Comparison of ENCODE assay signal across 11 mouse cellular contexts in genomic region chr2:129166466-129167463, GRCm38 (mm10). TPM values are rescaled to one million over a fixed set of nuclear protein-coding genes. Genes with fewer than 3 reads are reported as not detected.
A peak's percentile ranks its signal among the peaks of the same experiment; 100 is the strongest.
DNase-seq lines count a peak whose midpoint lies in the region; ATAC-seq and TF ChIP-seq lines count a peak whose summit lies in the region.
"Had no signal": no experiment of that assay in that cellular context is flagged by ENCODE, and none has a peak within 500 bp of the region (broad histone marks: within the 10 kb centered on the region; RNA-seq: fewer than 3 reads in every experiment).

No protein-coding gene starts in this region.

- H3K36me3 ChIP-seq in lung, embryonic 15.5 days, result no peaks in the 10 kb centered on the region
- H3K36me3 ChIP-seq in myocyte (ENCODE audit: control insufficient read depth, insufficient read depth), result no peaks in the 10 kb centered on the region

- no peak overlapping the region for H3K9ac ChIP-seq in lung, embryonic 15.5 days

- no peaks in the 10 kb centered on the region for H3K9me3 ChIP-seq in lung, embryonic 15.5 days

- H3K4me3 ChIP-seq in lung, embryonic 15.5 days, result no peak overlapping the region
- no peak overlapping the region for H3K4me3 ChIP-seq in myocyte

- H3K4me2 ChIP-seq in lung, embryonic 15.5 days, result no peak overlapping the region
- peak overlapping the region; percentile 4 for H3K4me2 ChIP-seq in myocyte (ENCODE audit: low read depth)

- 0 out of 2 replicates have a peak, but pooled peaks cover 6% of the 10 kb centered on the region for H3K4me1 ChIP-seq in lung, embryonic 15.5 days

- H3K79me2 ChIP-seq in myocyte (ENCODE audit: control insufficient read depth, insufficient read depth), result no peaks in the 10 kb centered on the region

- H3K27ac ChIP-seq in lung, embryonic 15.5 days, result peak overlapping the region; percentile 59
- H3K27ac ChIP-seq: macrophage had no signal

- 65% methylated on average over 10 of the region's 10 CpGs for WGBS in lung, embryonic 15.5 days

- no peaks in the 10 kb centered on the region for H3K27me3 ChIP-seq in lung, embryonic 15.5 days
- no peaks in the 10 kb centered on the region for H3K27me3 ChIP-seq in myocyte (ENCODE audit: control insufficient read depth, insufficient read depth, insufficient read length)

- ATAC-seq in lung, embryonic 15.5 days (ENCODE audit: borderline replicate concordance, extremely low read depth, low FRiP score, low TSS enrichment), result peak; percentile 67
- ATAC-seq: inflammation-experienced regulatory T-cells, adult 6 months had no signal

- DNase-seq in lung, postnatal 25 days (ENCODE audit: low spot score), result no peak
- DNase-seq in ES-CJ7 (ENCODE audit: low read depth, low spot score), result peak; percentile 71
- DNase-seq in ZHBTc4 (ENCODE audit: low read depth, low spot score), result peak; percentile 73
- no peak for DNase-seq in retina, postnatal 1 day
- DNase-seq in gastrocnemius, adult 8-10 months (ENCODE audit: low spot score in 2 of 2), result no peak
- DNase-seq: cerebellum, adult 9-10 months; thymus, postnatal 4 days had no signal

- TF ChIP-seq POLR2A in myocyte (IDR thresholded peaks at IDR 0.05; ENCODE audit: insufficient read length, low read depth), result no peak

- no peak overlapping the region for H3ac ChIP-seq in myocyte (ENCODE audit: control insufficient read depth, insufficient read length)

TF ChIP-seq in myocyte, 11 proteins besides CTCF, POLR2A, EP300 and RAD21:
- TF ChIP-seq MYOG (IDR thresholded peaks at IDR 0.05; ENCODE audit: control insufficient read depth in 1 of 3, insufficient read depth in 1 of 3, insufficient read length in 2 of 3, low read depth in 2 of 3) (no peak), MAX (IDR thresholded peaks at IDR 0.05; ENCODE audit: low read depth) (no peak), TCF3 (IDR thresholded peaks at IDR 0.05; ENCODE audit: insufficient read length, low read depth) (no peak), SRF (IDR thresholded peaks at IDR 0.05; ENCODE audit: control insufficient read depth, insufficient read length, low read depth) (no peak), POLR2AphosphoS2 (IDR thresholded peaks at IDR 0.05; ENCODE audit: insufficient read length, low read depth) (no peak), MYOD1 (IDR thresholded peaks at IDR 0.05; ENCODE audit: control insufficient read depth in 1 of 3, insufficient read length in 2 of 3, low read depth in 2 of 3) (no peak), TCF12 (IDR thresholded peaks at IDR 0.05; ENCODE audit: insufficient read depth, poor library complexity, severe bottlenecking) (no peak), USF1 (IDR thresholded peaks at IDR 0.05; ENCODE audit: low read depth) (no peak), REST (IDR thresholded peaks at IDR 0.05; ENCODE audit: insufficient read depth, insufficient read length) (no peak), CEBPB (IDR thresholded peaks at IDR 0.05; ENCODE audit: insufficient read depth, poor library complexity, severe bottlenecking) (no peak), E2F4 (IDR thresholded peaks at IDR 0.05; ENCODE audit: insufficient read depth) (no peak)

RNA-seq across cellular contexts. Expression of gene Slc20a1, which starts 31.8 kb away (rescaled TPM):
- 24.5 and 27.2 TPM in 2 replicates for polyA plus RNA-seq in lung, embryonic 15.5 days (2015; fragmentation: Nextera tagmentation; extraction: Ambion mirVana)
- 41.7 TPM for polyA plus RNA-seq in myocyte (2012; fragmentation: generic; extraction: Trizol)
- total RNA-seq in gastrocnemius, adult 8-10 months (2022), result 10 to 100 TPM in 1 of 4 experiments, 1 to 10 TPM in 3; 7.5 to 11.3 (median 8.6) TPM

RNA-seq across cellular contexts. Expression of gene Chchd5, which starts 37.3 kb away (rescaled TPM):
- polyA plus RNA-seq in lung, embryonic 15.5 days (2015; fragmentation: Nextera tagmentation; extraction: Ambion mirVana), result 27.1 and 27.8 TPM in 2 replicates
- 36.8 TPM for polyA plus RNA-seq in myocyte (2012; fragmentation: generic; extraction: Trizol)
- 10 to 100 TPM in 2 of 4 experiments, 1 to 10 TPM in 2; 8.5 to 11.0 (median 9.5) TPM for total RNA-seq in gastrocnemius, adult 8-10 months (2022)

Comparison
In these comparisons a context has a peak if more than half of its experiments do, and no peak if none do; other contexts are left out.
1. DNase-seq: peak in ES-CJ7 (single experiment) and ZHBTc4 (single experiment); none in lung, postnatal 25 days (single experiment), retina, postnatal 1 day (single experiment) and gastrocnemius, adult 8-10 months (0 of 2).